Mouse (Mus musculus) v-Abl transformed pro-B cells (cell line): ENCODE measurements around the gene Ddx25.

ENCODE experiments used
- in situ Hi-C, 2 experiments: fragments of 400-800 bp; cut with MboI; formaldehyde crosslinking; loops; one replicate each; pipeline ENCODE4 v1.15.1; 2025; ENCODE audit not compliant: unreplicated experiment in 2 of 2

The Ddx25 gene

GRCm38 (mm10) chr9:35558257-35559008 is at the start of gene Ddx25, which contains the start of gene Pus3:
Gene Ddx25 (minus strand): TSS chr9:35558528.
Gene Pus3 (plus strand): TSS chr9:35558595.
- in situ Hi-C loops = loop anchor here (25.0 kb wide), 3 partner anchors 1204 to 1779 kb away; partner anchors contain the start of genes Ccdc15 (in 1 of the 2) and Stt3a (in 1 of the 2)

GRCm38 (mm10) chr9:35607647-35608405 is 49.5 kb upstream of the Ddx25 start:
- in situ Hi-C loops = no loop called here

GRCm38 (mm10) chr9:35592903-35593302 is 34.6 kb upstream of the Ddx25 start:
- in situ Hi-C loops = loop anchor here (25.0 kb wide), 1 partner anchor 1119 kb away; no protein-coding TSS in a partner anchor

GRCm38 (mm10) chr9:35587674-35588073 is 29.3 kb upstream of the Ddx25 start:
- in situ Hi-C loops = loop anchor here (25.0 kb wide), 1 partner anchor 1125 kb away; no protein-coding TSS in a partner anchor

GRCm38 (mm10) chr9:35574416-35574815 is 16.1 kb upstream of the Ddx25 start:
- in situ Hi-C loops = loop anchor here (25.0 kb wide), 3 partner anchors 1188 to 1763 kb away; partner anchors contain the start of genes Ccdc15 (in 1 of the 2) and Stt3a (in 1 of the 2)

- in situ Hi-C loops = loop anchor here (25.0 kb wide), 3 partner anchors 1192 to 1767 kb away; partner anchors contain the start of genes Ccdc15 (in 1 of the 2) and Stt3a (in 1 of the 2)
Measured at GRCm38 (mm10) chr9:35570663-35571062, 12.3 kb upstream of the Ddx25 start.

- in situ Hi-C loops = loop anchor here (10.0 to 25.0 kb wide), 5 partner anchors 365 to 1767 kb away; partner anchors contain the start of genes Ccdc15 (in 1 of the 2), Srpr (in 1 of the 2), Stt3a (in 1 of the 2) and Tirap (in 1 of the 2)
Measured at GRCm38 (mm10) chr9:35569571-35570534, 11.5 kb upstream of the Ddx25 start, which contains the start of the genes Pate2 and Hyls1. Gene Pate2 (plus strand): TSS chr9:35570284. Gene Hyls1 (minus strand): TSS chr9:35570398.

GRCm38 (mm10) chr9:35567995-35568394 is 9.7 kb upstream of the Ddx25 start:
- in situ Hi-C loops = loop anchor here (10.0 to 25.0 kb wide), 5 partner anchors 363 to 1769 kb away; partner anchors contain the start of genes Ccdc15 (in 1 of the 2), Srpr (in 1 of the 2), Stt3a (in 1 of the 2) and Tirap (in 1 of the 2)

GRCm38 (mm10) chr9:35564536-35565240 is 6.4 kb upstream of the Ddx25 start:
- in situ Hi-C loops = loop anchor here (10.0 to 25.0 kb wide), 5 partner anchors 360 to 1773 kb away; partner anchors contain the start of genes Ccdc15 (in 1 of the 2), Srpr (in 1 of the 2), Stt3a (in 1 of the 2) and Tirap (in 1 of the 2)

- in situ Hi-C loops = loop anchor here (10.0 to 25.0 kb wide), 5 partner anchors 357 to 1776 kb away; partner anchors contain the start of genes Ccdc15 (in 1 of the 2), Srpr (in 1 of the 2), Stt3a (in 1 of the 2) and Tirap (in 1 of the 2)
Measured at GRCm38 (mm10) chr9:35561583-35561982, 3.3 kb upstream of the Ddx25 start.

GRCm38 (mm10) chr9:35561076-35561475 is 2.7 kb upstream of the Ddx25 start:
- in situ Hi-C loops = loop anchor here (10.0 to 25.0 kb wide), 5 partner anchors 356 to 1776 kb away; partner anchors contain the start of genes Ccdc15 (in 1 of the 2), Srpr (in 1 of the 2), Stt3a (in 1 of the 2) and Tirap (in 1 of the 2)

- in situ Hi-C loops = loop anchor here (25.0 kb wide), 3 partner anchors 1203 to 1778 kb away; partner anchors contain the start of genes Ccdc15 (in 1 of the 2) and Stt3a (in 1 of the 2)
Measured at GRCm38 (mm10) chr9:35559009-35559890, 922 bp upstream of the Ddx25 start.

- in situ Hi-C loops = loop anchor here (25.0 kb wide), 3 partner anchors 1206 to 1781 kb away; partner anchors contain the start of genes Ccdc15 (in 1 of the 2) and Stt3a (in 1 of the 2)
Measured at GRCm38 (mm10) chr9:35556494-35557102, 1.7 kb downstream of the Ddx25 start.

- in situ Hi-C loops = no loop called here
Measured at GRCm38 (mm10) chr9:35548455-35548854, 9.9 kb downstream of the Ddx25 start.

GRCm38 (mm10) chr9:35546745-35547144 is 11.6 kb downstream of the Ddx25 start:
- in situ Hi-C loops = no loop called here

GRCm38 (mm10) chr9:35545704-35546103 is 12.6 kb downstream of the Ddx25 start:
- in situ Hi-C loops = no loop called here

- in situ Hi-C loops = no loop called here
Measured at GRCm38 (mm10) chr9:35544666-35545065, 13.7 kb downstream of the Ddx25 start.
